Mouse (Mus musculus) hindbrain, embryonic 15.5 days (tissue): ENCODE results near the gene Slc25a39. TPM values are rescaled to one million over a fixed set of nuclear protein-coding genes. Genes with fewer than 3 reads are reported as not detected.

Source experiments
- ATAC-seq: fragments of 200-750 bp; cut with Nextera tagmentation; 2 replicates; pipeline ENCODE4 v1.8.0; 2017; ENCODE audit warnings: low read depth, moderate number of reproducible peaks, moderate TSS enrichment; ENCODE audit not compliant: low FRiP score
- H3K27ac ChIP-seq: fragments of 300-500 bp; sonication (generic); replicated peaks from 2 replicates; pipeline ENCODE4 v1.5.1; 2015; ENCODE audit warnings: mild to moderate bottlenecking, inconsistent platforms
- H3K27me3 ChIP-seq: fragments of 300-500 bp; sonication (generic); 2 replicates; pipeline ENCODE4 v1.6.1; 2015; ENCODE audit warnings: control low read depth, inconsistent platforms
- H3K36me3 ChIP-seq: fragments of 300-500 bp; sonication (generic); 2 replicates; pipeline ENCODE4 v1.6.1; 2015; ENCODE audit warnings: control low read depth, inconsistent platforms
- H3K4me1 ChIP-seq: fragments of 300-500 bp; sonication (generic); replicated peaks from 2 replicates; pipeline ENCODE4 v1.6.1; 2015; ENCODE audit warnings: control low read depth, inconsistent platforms
- H3K4me2 ChIP-seq: fragments of 300-500 bp; sonication (generic); 2 replicates; pipeline ENCODE4 v1.6.1; 2015; ENCODE audit warnings: moderate library complexity, mild to moderate bottlenecking, inconsistent platforms
- H3K4me3 ChIP-seq: fragments of 300-500 bp; sonication (generic); 2 replicates; pipeline ENCODE4 v1.5.1; 2015; ENCODE audit warnings: mild to moderate bottlenecking, inconsistent platforms
- H3K9ac ChIP-seq: fragments of 300-500 bp; sonication (generic); 2 replicates; pipeline ENCODE4 v1.6.1; 2015; ENCODE audit warnings: inconsistent platforms
- H3K9me3 ChIP-seq: fragments of 300-500 bp; sonication (generic); 2 replicates; pipeline ENCODE4 v1.6.1; 2016; ENCODE audit warnings: control low read depth, inconsistent platforms
- WGBS: fragments of 180-500 bp; shearing (Covaris S2); methylation state at CpG from one replicate; pipeline ENCODE4 v1.1.7; 2015; 5-methylcytosine and 5-hydroxymethylcytosine counted together
- polyA plus RNA-seq: library from polyadenylated mRNA; unstranded; fragments of >200 nt; fragmentation: Nextera tagmentation; extraction: Ambion mirVana; gene quantifications from 2 replicates; pipeline ENCODE4 v1.2.1, GENCODE M21; 2015

Gene Slc25a39
- polyA plus RNA-seq, 1 experiment from 2014 or later = 168 TPM

GRCm38 (mm10) chr11:102408344-102408876 lies 664 bp upstream of the Slc25a39 start:
- H3K36me3 ChIP-seq = peaks cover 7% of the 10 kb centered on the region
- WGBS = under 1% methylated on average over 32 of the region's 32 CpGs
- peak; percentile 94 for ATAC-seq
- H3K4me1 ChIP-seq = peaks cover 38% of the 10 kb centered on the region
- H3K9me3 ChIP-seq = no peaks in the 10 kb centered on the region
- H3K4me2 ChIP-seq = peak overlapping the region; percentile 82
- H3K9ac ChIP-seq = no peak overlapping the region
- H3K4me3 ChIP-seq = peak overlapping the region; percentile 66
- H3K27ac ChIP-seq = peak overlapping the region; percentile 85
- no peaks in the 10 kb centered on the region for H3K27me3 ChIP-seq

GRCm38 (mm10) chr11:102406900-102407833 lies 579 bp downstream of the Slc25a39 start:
- Histone ChIP-seq H3K36me3 (peaks cover 19% of the 10 kb centered on the region), H3K27ac (peak overlapping the region; percentile 85), H3K4me2 (peak overlapping the region; percentile 82), H3K9me3 (no peaks in the 10 kb centered on the region), H3K27me3 (no peaks in the 10 kb centered on the region), H3K4me3 (peak overlapping the region; percentile 66), H3K4me1 (peaks cover 38% of the 10 kb centered on the region), H3K9ac (peak overlapping the region; percentile 72)
- WGBS = under 1% methylated on average over 82 of the region's 85 CpGs
- ATAC-seq = peak; percentile 76

GRCm38 (mm10) chr11:102406401-102406800 lies 1.3 kb downstream of the Slc25a39 start:
- 13% methylated on average over 3 of the region's 3 CpGs for WGBS
- Histone ChIP-seq H3K36me3 (peaks cover 20% of the 10 kb centered on the region), H3K27me3 (no peaks in the 10 kb centered on the region), H3K4me2 (peak overlapping the region; percentile 82), H3K27ac (peak overlapping the region; percentile 85), H3K9ac (peak overlapping the region; percentile 72), H3K4me3 (peak overlapping the region; percentile 66), H3K4me1 (peaks cover 38% of the 10 kb centered on the region), H3K9me3 (no peaks in the 10 kb centered on the region)
- no peak for ATAC-seq

GRCm38 (mm10) chr11:102405544-102406285 lies 2.0 kb downstream of the Slc25a39 start:
- peak overlapping the region; percentile 66 for H3K4me3 ChIP-seq
- peaks cover 38% of the 10 kb centered on the region for H3K4me1 ChIP-seq
- whole genome bisulfite sequencing = 86% methylated on average over 11 of the region's 11 CpGs

GRCm38 (mm10) chr11:102404161-102405010 lies 3.4 kb downstream of the Slc25a39 start:
- WGBS = 72% methylated on average over 18 of the region's 18 CpGs
- H3K36me3 ChIP-seq = peaks cover 33% of the 10 kb centered on the region
- H3K27ac ChIP-seq = no peak overlapping the region

More at GRCm38 (mm10) chr11:102405544-102406285, 2.0 kb downstream of the Slc25a39 start:
- Histone ChIP-seq H3K4me2 (peak overlapping the region; percentile 82), H3K9ac (peak overlapping the region; percentile 72; the same call in 1 of the 2 replicates), H3K36me3 (peaks cover 25% of the 10 kb centered on the region), H3K9me3 (no peaks in the 10 kb centered on the region), H3K27me3 (no peaks in the 10 kb centered on the region), H3K27ac (no peak overlapping the region)
- ATAC-seq = no peak

GRCm38 (mm10) chr11:102403657-102404056 lies 4.1 kb downstream of the Slc25a39 start:
- peaks cover 44% of the 10 kb centered on the region for H3K4me1 ChIP-seq
- H3K9ac ChIP-seq = no peak overlapping the region
- no peaks in the 10 kb centered on the region for H3K9me3 ChIP-seq
- 96% methylated on average over 11 of the region's 11 CpGs for WGBS
- no peak for ATAC-seq
- no peak overlapping the region for H3K27ac ChIP-seq
- no peak overlapping the region for H3K4me3 ChIP-seq
- H3K27me3 ChIP-seq = no peaks in the 10 kb centered on the region
- H3K4me2 ChIP-seq = no peak overlapping the region
- peaks cover 36% of the 10 kb centered on the region for H3K36me3 ChIP-seq

More at GRCm38 (mm10) chr11:102404161-102405010, 3.4 kb downstream of the Slc25a39 start:
- Histone ChIP-seq H3K4me3 (no peak overlapping the region), H3K9me3 (no peaks in the 10 kb centered on the region), H3K27me3 (no peaks in the 10 kb centered on the region), H3K4me1 (peaks cover 42% of the 10 kb centered on the region), H3K4me2 (no peak overlapping the region), H3K9ac (0 out of 2 replicates have a peak overlapping the region, but pooled peaks have one; percentile 23)
- no peak for ATAC-seq

GRCm38 (mm10) chr11:102401898-102402500 lies 5.7 kb downstream of the Slc25a39 start:
- no peaks in the 10 kb centered on the region for H3K9me3 ChIP-seq
- H3K4me3 ChIP-seq = no peak overlapping the region
- no peak for ATAC-seq
- H3K4me1 ChIP-seq = peaks cover 50% of the 10 kb centered on the region
- H3K27me3 ChIP-seq = no peaks in the 10 kb centered on the region
- no peak overlapping the region for H3K4me2 ChIP-seq
- no peak overlapping the region for H3K9ac ChIP-seq
- WGBS = 51% methylated on average over 12 of the region's 12 CpGs
- no peak overlapping the region for H3K27ac ChIP-seq
- H3K36me3 ChIP-seq = peaks cover 39% of the 10 kb centered on the region

GRCm38 (mm10) chr11:102400513-102401084 lies 7.1 kb downstream of the Slc25a39 start:
- Histone ChIP-seq H3K27me3 (no peaks in the 10 kb centered on the region), H3K4me2 (no peak overlapping the region), H3K36me3 (peaks cover 39% of the 10 kb centered on the region), H3K9ac (no peak overlapping the region), H3K27ac (no peak overlapping the region), H3K9me3 (no peaks in the 10 kb centered on the region), H3K4me1 (peaks cover 52% of the 10 kb centered on the region), H3K4me3 (no peak overlapping the region)
- ATAC-seq = no peak
- WGBS = 37% methylated on average over 12 of the region's 12 CpGs

GRCm38 (mm10) chr11:102399610-102400072 lies 8.1 kb downstream of the Slc25a39 start:
- Histone ChIP-seq H3K9me3 (no peaks in the 10 kb centered on the region), H3K4me3 (no peak overlapping the region), H3K4me1 (peaks cover 53% of the 10 kb centered on the region), H3K36me3 (peaks cover 38% of the 10 kb centered on the region), H3K27ac (no peak overlapping the region), H3K9ac (no peak overlapping the region), H3K27me3 (no peaks in the 10 kb centered on the region), H3K4me2 (peak overlapping the region; percentile 10; the same call in 1 of the 2 replicates)
- 8% methylated on average over 33 of the region's 34 CpGs for WGBS
- ATAC-seq = no peak

GRCm38 (mm10) chr11:102399107-102399506 lies 8.6 kb downstream of the Slc25a39 start:
- H3K9me3 ChIP-seq = no peaks in the 10 kb centered on the region
- H3K27me3 ChIP-seq = no peaks in the 10 kb centered on the region
- H3K27ac ChIP-seq = no peak overlapping the region
- H3K9ac ChIP-seq = 0 out of 2 replicates have a peak overlapping the region, but pooled peaks have one; percentile 3
- 26% methylated on average over 11 of the region's 15 CpGs for WGBS
- H3K4me3 ChIP-seq = no peak overlapping the region
- H3K4me2 ChIP-seq = no peak overlapping the region
- no peak for ATAC-seq
- H3K36me3 ChIP-seq = peaks cover 37% of the 10 kb centered on the region
- H3K4me1 ChIP-seq = peaks cover 54% of the 10 kb centered on the region
